Mouse (Mus musculus) midbrain, embryonic 16.5 days (tissue): Measurements from ENCODE around the gene Apba2. TPM values are rescaled to one million over a fixed set of nuclear protein-coding genes. Genes with fewer than 3 reads are reported as not detected.

Source experiments
- ATAC-seq: fragments of 200-750 bp; cut with Nextera tagmentation; 2 replicates; pipeline ENCODE4 v1.8.0; 2017; ENCODE audit warnings: moderate TSS enrichment
- H3K27ac ChIP-seq: fragments of 300-500 bp; sonication (generic); 2 replicates; pipeline ENCODE4 v1.5.1; 2014; ENCODE audit warnings: mild to moderate bottlenecking, low read length, mixed read lengths
- H3K27me3 ChIP-seq: fragments of 300-500 bp; sonication (generic); 2 replicates; pipeline ENCODE4 v1.6.1; 2014; ENCODE audit warnings: low read depth, low read length, mixed read lengths; ENCODE audit not compliant: control insufficient read depth, insufficient read depth
- H3K36me3 ChIP-seq: fragments of 300-500 bp; sonication (generic); 2 replicates; pipeline ENCODE4 v1.6.1; 2014; ENCODE audit warnings: mild to moderate bottlenecking, low read length, moderate library complexity, mixed read lengths; ENCODE audit not compliant: control insufficient read depth, insufficient read depth
- H3K4me1 ChIP-seq: fragments of 300-500 bp; sonication (generic); 2 replicates; pipeline ENCODE4 v1.6.1; 2014; ENCODE audit warnings: mild to moderate bottlenecking, low read length, mixed read lengths; ENCODE audit not compliant: control insufficient read depth, insufficient read depth
- H3K4me2 ChIP-seq: fragments of 300-500 bp; sonication (generic); 2 replicates; pipeline ENCODE4 v1.6.1; 2014; ENCODE audit warnings: mild to moderate bottlenecking, low read length, mixed read lengths
- H3K4me3 ChIP-seq: fragments of 300-500 bp; sonication (generic); 2 replicates; pipeline ENCODE4 v1.5.1; 2014; ENCODE audit warnings: low read depth, mild to moderate bottlenecking, low read length, moderate library complexity, mixed read lengths
- H3K9ac ChIP-seq: fragments of 300-500 bp; sonication (generic); 2 replicates; pipeline ENCODE4 v1.6.1; 2014; ENCODE audit warnings: low read depth, low read length, mixed read lengths
- H3K9me3 ChIP-seq: fragments of 300-500 bp; sonication (generic); replicated peaks from 2 replicates; pipeline ENCODE4 v1.6.1; 2014; ENCODE audit warnings: mild to moderate bottlenecking, low read length, mixed read lengths; ENCODE audit not compliant: control insufficient read depth, poor library complexity, severe bottlenecking
- WGBS: fragments of 180-500 bp; shearing (Covaris S2); extraction: QIAGEN DNeasy Blood & Tissue Kit; methylation state at CpG from one replicate; pipeline ENCODE4 v1.1.7; 2014; 5-methylcytosine and 5-hydroxymethylcytosine counted together
- polyA plus RNA-seq: library from polyadenylated mRNA; unstranded; fragments of >200 nt; fragmentation: Nextera tagmentation; extraction: Ambion mirVana; gene quantifications from 2 replicates; pipeline ENCODE4 v1.2.1, GENCODE M21; 2015

Apba2 gene
- polyA plus RNA-seq, 1 experiment from 2014 or later: 208 TPM

DNA sequence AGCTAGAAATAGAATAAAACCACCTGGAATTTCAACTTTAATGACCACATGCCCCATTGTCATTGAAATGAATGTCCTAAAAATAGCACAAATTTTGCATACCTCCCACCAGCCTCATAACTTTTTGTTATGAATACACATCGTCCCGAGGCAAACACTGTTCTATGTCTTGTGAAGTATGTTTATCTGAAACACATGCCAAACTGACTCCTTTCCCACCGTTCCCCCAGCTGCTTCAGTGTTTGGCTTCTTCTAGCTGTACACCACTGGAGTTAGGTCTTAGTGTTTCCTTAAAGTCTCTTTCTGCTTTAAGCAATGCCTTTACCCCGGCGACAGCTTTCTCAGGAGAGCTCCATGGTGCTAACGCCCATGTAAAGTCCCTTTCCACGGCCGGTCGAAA lies 289.6 kb downstream of the Apba2 start:
- WGBS: 75% methylated on average over 9 of the region's 9 CpGs
- no peaks in the 10 kb centered on the region for H3K36me3 ChIP-seq
- no peak for ATAC-seq

DNA sequence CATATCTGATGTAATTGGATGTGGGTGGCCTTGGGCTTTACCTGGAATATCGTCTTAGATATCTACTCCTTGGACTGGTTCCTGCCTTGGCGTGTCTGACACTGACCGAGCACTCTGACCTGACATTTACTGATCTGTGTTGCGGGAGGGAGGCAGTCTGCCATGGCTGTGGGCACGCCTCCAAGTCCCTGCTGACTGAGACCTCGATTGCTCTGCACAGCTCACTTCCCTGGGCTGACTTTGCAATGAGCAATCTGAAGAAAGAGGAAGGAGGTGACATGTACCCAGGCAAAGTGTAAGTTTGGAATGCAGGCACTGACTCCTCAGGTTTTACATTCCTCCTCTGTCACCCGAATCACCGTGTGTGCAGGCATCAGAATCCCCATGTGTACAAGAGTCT lies 290.5 kb downstream of the Apba2 start:
- WGBS: 69% methylated on average over 8 of the region's 8 CpGs
- Histone ChIP-seq H3K4me2 (no peak overlapping the region), H3K36me3 (no peaks in the 10 kb centered on the region), H3K27me3 (no peaks in the 10 kb centered on the region), H3K4me1 (no peaks in the 10 kb centered on the region), H3K9me3 (no peaks in the 10 kb centered on the region), H3K9ac (no peak overlapping the region), H3K27ac (no peak overlapping the region), H3K4me3 (no peak overlapping the region)
- ATAC-seq: 0 out of 2 replicates have a peak, but pooled peaks have one; percentile 28

More for the DNA sequence above, 289.6 kb downstream of the Apba2 start:
- Histone ChIP-seq H3K9ac (no peak overlapping the region), H3K27ac (no peak overlapping the region), H3K27me3 (no peaks in the 10 kb centered on the region), H3K4me2 (no peak overlapping the region), H3K4me1 (no peaks in the 10 kb centered on the region), H3K9me3 (no peaks in the 10 kb centered on the region), H3K4me3 (no peak overlapping the region)

DNA sequence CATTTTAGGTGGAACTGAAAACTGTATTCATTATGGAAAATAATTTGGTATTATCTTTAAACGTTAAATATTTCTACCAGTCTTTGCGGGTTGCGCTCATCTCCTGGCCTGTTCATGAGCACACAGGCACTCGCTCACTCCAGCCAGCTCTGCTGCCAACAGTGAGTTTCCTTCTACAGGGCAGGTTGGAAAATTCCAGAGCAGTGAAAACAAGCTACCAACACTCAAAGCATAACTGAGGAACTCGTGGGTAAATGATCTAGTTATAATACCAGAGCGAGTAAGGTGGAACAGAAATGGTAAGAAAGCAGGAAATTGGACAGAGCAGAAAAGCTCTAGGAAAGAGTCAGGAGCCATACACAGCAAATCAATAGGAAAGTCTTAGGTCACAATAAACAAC lies 294.0 kb downstream of the Apba2 start:
- H3K9me3 ChIP-seq: no peaks in the 10 kb centered on the region
- no peak overlapping the region for H3K4me2 ChIP-seq
- ATAC-seq: no peak
- H3K9ac ChIP-seq: no peak overlapping the region
- H3K4me1 ChIP-seq: no peaks in the 10 kb centered on the region
- H3K4me3 ChIP-seq: no peak overlapping the region
- no peak overlapping the region for H3K27ac ChIP-seq
- H3K36me3 ChIP-seq: no peaks in the 10 kb centered on the region
- WGBS: 78% methylated on average over 6 of the region's 6 CpGs
- H3K27me3 ChIP-seq: no peaks in the 10 kb centered on the region

Other genes starting within 250 kb of the Apba2 start
- gene Mtmr10, start 214.1 kb upstream of the Apba2 start, polyA plus RNA-seq: 8.8 and 9.9 TPM in 2 replicates
- 5.1 and 7.1 TPM in 2 replicates for gene Fan1, start 127.6 kb upstream of the Apba2 start, polyA plus RNA-seq
- gene Mphosph10, start 109.4 kb upstream of the Apba2 start, polyA plus RNA-seq: 22.6 and 28.3 TPM in 2 replicates
- gene Mcee, start 109.1 kb upstream of the Apba2 start, polyA plus RNA-seq: 36.7 and 43.8 TPM in 2 replicates